Mouse (Mus musculus) ES-E14 (cell line): ENCODE measurements at regions not wholly inside any gene's neighbourhood (a gene's known extent, or its start where the extent isn't known, plus 50 kb on each side); places are given as distances from the start of the nearest gene placed in this dataset.

Experiments used
- DNase-seq: peaks from one replicate; pipeline ENCODE4 v3.0.0-alpha.2; 2013; ENCODE audit warnings: low read depth, low spot score
- H3K27ac ChIP-seq: 2 replicates; pipeline ENCODE4 v1.5.1; 2012; ENCODE audit warnings: low read depth, mild to moderate bottlenecking, low read length, moderate library complexity, mixed read lengths; ENCODE audit not compliant: poor library complexity, insufficient read depth, severe bottlenecking
- H3K36me3 ChIP-seq: 2 replicates; pipeline ENCODE4 v1.6.1; 2012; ENCODE audit warnings: mild to moderate bottlenecking, low read length, moderate library complexity, mixed read lengths; ENCODE audit not compliant: control insufficient read depth, poor library complexity, insufficient read depth, severe bottlenecking
- H3K4me1 ChIP-seq, 2 experiments: fragments of 150-350 bp in 1 of 2; sonication (generic) in 1 of 2; 2 replicates each; pipeline ENCODE4 v1.6.1; 2012; ENCODE audit warnings: low read length in 2 of 2, mild to moderate bottlenecking in 1 of 2, mixed read lengths in 1 of 2; ENCODE audit not compliant: control insufficient read depth in 2 of 2, insufficient read depth in 2 of 2, poor library complexity in 1 of 2
- H3K4me3 ChIP-seq, 2 experiments: fragments of 150-350 bp in 1 of 2; sonication (generic) in 1 of 2; 2 replicates each; pipeline ENCODE4 v1.5.1; 2012; ENCODE audit warnings: low read length in 2 of 2, low read depth in 1 of 2, mild to moderate bottlenecking in 1 of 2, mixed read lengths in 1 of 2; ENCODE audit not compliant: insufficient read depth in 1 of 2, poor library complexity in 1 of 2, severe bottlenecking in 1 of 2
- H3K9ac ChIP-seq: 2 replicates; pipeline ENCODE4 v1.6.1; 2012; ENCODE audit warnings: low read depth, mild to moderate bottlenecking, low read length, mixed read lengths; ENCODE audit not compliant: poor library complexity, insufficient read depth, severe bottlenecking
- H3K9me3 ChIP-seq: fragments of 150-350 bp; sonication (generic); 2 replicates; pipeline ENCODE4 v1.6.1; 2012; ENCODE audit warnings: low read depth, mild to moderate bottlenecking, low read length; ENCODE audit not compliant: control insufficient read depth, insufficient read depth
- CHD2 ChIP-seq: IDR thresholded peaks from 2 replicates; pipeline ENCODE4 v1.6.1; 2014; ENCODE audit warnings: mild to moderate bottlenecking, low read depth, low read length, inconsistent platforms
- HCFC1 ChIP-seq: IDR thresholded peaks from 2 replicates; pipeline ENCODE4 v1.6.1; 2012; ENCODE audit warnings: low read length, inconsistent platforms, borderline replicate concordance; ENCODE audit not compliant: insufficient read depth
- MAFK ChIP-seq: IDR thresholded peaks from 2 replicates; pipeline ENCODE4 v1.6.1; 2014; ENCODE audit warnings: mild to moderate bottlenecking, low read depth, low read length, inconsistent platforms; ENCODE audit not compliant: insufficient read depth
- ZC3H11A ChIP-seq: IDR thresholded peaks from 2 replicates; pipeline ENCODE4 v1.6.1; 2012; ENCODE audit warnings: low read depth, mild to moderate bottlenecking, inconsistent platforms, low read length, borderline replicate concordance
- ZNF384 ChIP-seq: IDR thresholded peaks from 2 replicates; pipeline ENCODE4 v1.6.1; 2012; ENCODE audit warnings: low read depth, low read length, inconsistent platforms
- in situ Hi-C, 2 experiments: fragments of 600-800 bp; cut with MboI; formaldehyde crosslinking; loops; one replicate each; pipeline ENCODE4 v1.15.1; 2025; ENCODE audit warnings: low sequenced_read_pairs in 2 of 2, inconsistent platforms in 1 of 2; ENCODE audit not compliant: unreplicated experiment in 2 of 2

- in situ Hi-C loops: no loop called here
- DNase-seq: no peak
- Histone ChIP-seq H3K4me1 (no peaks in the 10 kb centered on the region), H3K9ac (no peak overlapping the region), H3K36me3 (no peaks in the 10 kb centered on the region), H3K4me3 (no peak overlapping the region), H3K27ac (no peak overlapping the region), H3K9me3 (no peaks in the 10 kb centered on the region)
- no peak for TF ChIP-seq ZNF384
- TF ChIP-seq ZC3H11A: no peak
- TF ChIP-seq HCFC1: no peak
- no peak for TF ChIP-seq CHD2
- no peak for TF ChIP-seq MAFK
Observed at GRCm38 (mm10) chr13:47354446-47354845, 232.0 kb downstream of the Rnf144b start.

- no peak for TF ChIP-seq CHD2
- no peak overlapping the region for H3K27ac ChIP-seq
- DNase-seq: no peak
- H3K4me1 ChIP-seq: no peaks in the 10 kb centered on the region
- no peak overlapping the region for H3K4me3 ChIP-seq
- no peaks in the 10 kb centered on the region for H3K36me3 ChIP-seq
- H3K9ac ChIP-seq: no peak overlapping the region
- H3K9me3 ChIP-seq: no peaks in the 10 kb centered on the region
- in situ Hi-C loops: no loop called here
Observed at GRCm38 (mm10) chr13:47355169-47355568, 232.7 kb downstream of the Rnf144b start.

GRCm38 (mm10) chr13:47358986-47359385 is 236.5 kb downstream of the Rnf144b start:
- H3K9ac ChIP-seq: no peak overlapping the region
- in situ Hi-C loops: no loop called here
- TF ChIP-seq ZC3H11A: no peak
- TF ChIP-seq CHD2: no peak
- no peak for TF ChIP-seq MAFK
- TF ChIP-seq HCFC1: no peak
- no peak for TF ChIP-seq ZNF384
- H3K9me3 ChIP-seq: no peaks in the 10 kb centered on the region
- no peak overlapping the region for H3K4me3 ChIP-seq
- no peaks in the 10 kb centered on the region for H3K4me1 ChIP-seq
- H3K36me3 ChIP-seq: no peaks in the 10 kb centered on the region
- H3K27ac ChIP-seq: no peak overlapping the region
- DNase-seq: no peak

GRCm38 (mm10) chr13:47365776-47366175 is 243.3 kb downstream of the Rnf144b start:
- Histone ChIP-seq H3K36me3 (no peaks in the 10 kb centered on the region), H3K9ac (peak overlapping the region; percentile 13; the same call in 1 of the 2 replicates), H3K4me1 (no peaks in the 10 kb centered on the region), H3K9me3 (no peaks in the 10 kb centered on the region), H3K27ac (no peak overlapping the region), H3K4me3 (peak overlapping the region; percentile 16 to 88)
- no peak for TF ChIP-seq HCFC1
- no peak for TF ChIP-seq MAFK
- TF ChIP-seq ZNF384: no peak
- TF ChIP-seq CHD2: no peak
- no peak for TF ChIP-seq ZC3H11A
- in situ Hi-C loops: no loop called here
- DNase-seq: peak; percentile 66

GRCm38 (mm10) chr13:47368041-47368823 is 245.8 kb downstream of the Rnf144b start:
- H3K9ac ChIP-seq: no peak overlapping the region
- no peaks in the 10 kb centered on the region for H3K36me3 ChIP-seq
- in situ Hi-C loops: no loop called here
- no peak overlapping the region for H3K27ac ChIP-seq
- H3K9me3 ChIP-seq: no peaks in the 10 kb centered on the region
- H3K4me3 ChIP-seq: no peak overlapping the region
- TF ChIP-seq ZC3H11A (no peak), HCFC1 (no peak), ZNF384 (no peak), CHD2 (no peak), MAFK (no peak)
- no peak for DNase-seq
- no peaks in the 10 kb centered on the region for H3K4me1 ChIP-seq
